Mouse (Mus musculus): ENCODE measurements around the gene Lrig1.

GRCm38 (mm10) chr6:94688722-94689121 lies 11.2 kb downstream of the Lrig1 start:
- no peak for TF ChIP-seq CTCF (IDR thresholded peaks at IDR 0.05; ENCODE audit: borderline replicate concordance, control insufficient read depth, extremely low read depth, insufficient read depth, low read length, poor library complexity)
- TF ChIP-seq POLR2A (IDR thresholded peaks at IDR 0.05; ENCODE audit: control insufficient read depth, extremely low read depth, insufficient read depth, low read length, poor library complexity): no peak

All from thymus, adult 2 months (tissue).